Mouse (Mus musculus) CD4-positive helper T cell, adult 2 months (primary cell): ENCODE measurements around the gene Apoc2.
"Not testable (repeated sequence)": the region's sequence is repeated elsewhere in the genome, so short reads cannot be mapped to it uniquely, and the experiment has no call there.

ENCODE experiments used
- DNase-seq: peaks from one replicate; pipeline ENCODE4 v3.0.0-alpha.2; 2012; ENCODE audit warnings: low read depth, missing footprints, low spot score

Gene Apoc2

GRCm38 (mm10) chr7:19698907-19699826 lies 21.4 kb upstream of the Apoc2 start, which contains the start of gene Apoe:
Apoe (minus strand) TSS chr7:19699188.
- DNase-seq, result no peak

- DNase-seq, result no peak
Measured at GRCm38 (mm10) chr7:19697949-19698906, 20.5 kb upstream of the Apoc2 start.

- DNase-seq, result no peak
Measured at GRCm38 (mm10) chr7:19696336-19696873, 18.7 kb upstream of the Apoc2 start.

GRCm38 (mm10) chr7:19695881-19696280 lies 18.1 kb upstream of the Apoc2 start:
- DNase-seq, result no peak

GRCm38 (mm10) chr7:19695213-19695594 lies 17.5 kb upstream of the Apoc2 start:
- no peak for DNase-seq

GRCm38 (mm10) chr7:19694336-19695212 lies 16.8 kb upstream of the Apoc2 start:
- no peak for DNase-seq

GRCm38 (mm10) chr7:19693421-19693820 lies 15.7 kb upstream of the Apoc2 start:
- no peak for DNase-seq

GRCm38 (mm10) chr7:19691873-19692865 lies 14.4 kb upstream of the Apoc2 start, which contains the start of gene Apoc1:
Apoc1 (minus strand) TSS chr7:19692660.
- DNase-seq, result no peak

- no peak for DNase-seq
Measured at GRCm38 (mm10) chr7:19691434-19691833, 13.7 kb upstream of the Apoc2 start.

- no peak for DNase-seq
Measured at GRCm38 (mm10) chr7:19690845-19691244, 13.1 kb upstream of the Apoc2 start.

GRCm38 (mm10) chr7:19688611-19689010 lies 10.9 kb upstream of the Apoc2 start:
- no peak for DNase-seq

GRCm38 (mm10) chr7:19688101-19688500 lies 10.4 kb upstream of the Apoc2 start:
- DNase-seq, result no peak

GRCm38 (mm10) chr7:19686927-19687583 lies 9.3 kb upstream of the Apoc2 start:
- not testable (repeated sequence) for DNase-seq

- DNase-seq, result no peak
Measured at GRCm38 (mm10) chr7:19686521-19686920, 8.8 kb upstream of the Apoc2 start.

- DNase-seq, result no peak
Measured at GRCm38 (mm10) chr7:19685374-19685773, 7.6 kb upstream of the Apoc2 start.

GRCm38 (mm10) chr7:19683771-19684201 lies 6.0 kb upstream of the Apoc2 start:
- DNase-seq, result no peak

- no peak for DNase-seq
Measured at GRCm38 (mm10) chr7:19682979-19683378, 5.2 kb upstream of the Apoc2 start.

- no peak for DNase-seq
Measured at GRCm38 (mm10) chr7:19681202-19681694, 3.5 kb upstream of the Apoc2 start, which contains the start of the genes Gm44805 and Apoc4. Gm44805 (minus strand) TSS chr7:19681423. Apoc4 (minus strand) TSS chr7:19681479.

- DNase-seq, result no peak
Measured at GRCm38 (mm10) chr7:19680702-19681101, 3.0 kb upstream of the Apoc2 start.
